Mouse (Mus musculus): ENCODE measurements around the gene Nek8. TPM values are rescaled to one million over a fixed set of nuclear protein-coding genes. Genes with fewer than 3 reads are reported as not detected.

The Nek8 gene
- 12.0 and 17.9 TPM in 2 replicates for polyA plus RNA-seq (2011; ENCODE audit: insufficient read length, low read depth, missing spikeins)

DNA sequence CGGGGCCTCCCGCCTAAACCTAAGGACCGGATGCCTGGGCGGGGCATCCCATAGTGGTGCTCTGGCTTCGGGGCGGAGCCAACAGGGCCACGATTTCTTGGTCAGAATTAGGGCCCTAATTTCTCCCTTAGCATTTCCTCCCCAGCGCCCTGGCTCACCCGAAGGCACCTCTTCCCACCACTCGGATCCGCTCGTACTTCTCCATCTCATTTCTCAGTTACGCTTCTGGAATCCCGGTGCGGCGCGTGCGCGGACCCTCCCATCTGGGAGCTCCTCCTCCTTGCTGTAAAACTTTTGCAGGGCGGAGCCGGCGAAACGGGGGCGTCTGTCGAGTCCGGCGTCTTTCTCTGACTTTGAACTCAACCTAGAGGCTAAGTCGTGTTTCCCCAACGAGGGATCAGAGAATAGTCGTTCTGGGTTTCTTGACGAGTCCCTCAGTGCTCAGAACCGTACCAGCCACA, at the start of gene Nek8, which contains the start of gene Tlcd1:
Gene Nek8 (minus strand): TSS at position 274 of the 461 bp plus-strand sequence.
Gene Tlcd1 (plus strand): TSS at position 310 of the 461 bp plus-strand sequence.
- Histone ChIP-seq H3K4me1 (ENCODE audit: control insufficient read depth, insufficient read depth, low read length) (peaks cover 5% of the 10 kb centered on the region), H3K27ac (ENCODE audit: insufficient read depth, low read length) (peak within 1 kb of the TSS; percentile 98), H3K4me3 (ENCODE audit: insufficient read depth, low read length) (peak within 1 kb of the TSS; percentile 59)
- TF ChIP-seq CTCF (IDR thresholded peaks at IDR 0.05; ENCODE audit: borderline replicate concordance, insufficient read depth, low read length) (no peak), POLR2A (IDR thresholded peaks at IDR 0.05; ENCODE audit: low read depth, low read length) (peak; percentile 64)

GRCm38 (mm10) chr11:78223586-78223985, 47.1 kb upstream of the Nek8 start:
- H3K4me3 ChIP-seq (ENCODE audit: insufficient read depth, low read length): no peak overlapping the region
- no peaks in the 10 kb centered on the region for H3K4me1 ChIP-seq (ENCODE audit: control insufficient read depth, insufficient read depth, low read length)
- TF ChIP-seq CTCF (IDR thresholded peaks at IDR 0.05; ENCODE audit: borderline replicate concordance, insufficient read depth, low read length): no peak
- no peak overlapping the region for H3K27ac ChIP-seq (ENCODE audit: insufficient read depth, low read length)

- H3K4me3 ChIP-seq (ENCODE audit: insufficient read depth, low read length): no peak overlapping the region
- H3K4me1 ChIP-seq (ENCODE audit: control insufficient read depth, insufficient read depth, low read length): no peaks in the 10 kb centered on the region
- TF ChIP-seq POLR2A (IDR thresholded peaks at IDR 0.05; ENCODE audit: low read depth, low read length): no peak
- TF ChIP-seq CTCF (IDR thresholded peaks at IDR 0.05; ENCODE audit: borderline replicate concordance, insufficient read depth, low read length): no peak
- no peak overlapping the region for H3K27ac ChIP-seq (ENCODE audit: insufficient read depth, low read length)
These were observed 39.3 kb upstream of the Nek8 start for GRCm38 (mm10) chr11:78215709-78216317.

DNA sequence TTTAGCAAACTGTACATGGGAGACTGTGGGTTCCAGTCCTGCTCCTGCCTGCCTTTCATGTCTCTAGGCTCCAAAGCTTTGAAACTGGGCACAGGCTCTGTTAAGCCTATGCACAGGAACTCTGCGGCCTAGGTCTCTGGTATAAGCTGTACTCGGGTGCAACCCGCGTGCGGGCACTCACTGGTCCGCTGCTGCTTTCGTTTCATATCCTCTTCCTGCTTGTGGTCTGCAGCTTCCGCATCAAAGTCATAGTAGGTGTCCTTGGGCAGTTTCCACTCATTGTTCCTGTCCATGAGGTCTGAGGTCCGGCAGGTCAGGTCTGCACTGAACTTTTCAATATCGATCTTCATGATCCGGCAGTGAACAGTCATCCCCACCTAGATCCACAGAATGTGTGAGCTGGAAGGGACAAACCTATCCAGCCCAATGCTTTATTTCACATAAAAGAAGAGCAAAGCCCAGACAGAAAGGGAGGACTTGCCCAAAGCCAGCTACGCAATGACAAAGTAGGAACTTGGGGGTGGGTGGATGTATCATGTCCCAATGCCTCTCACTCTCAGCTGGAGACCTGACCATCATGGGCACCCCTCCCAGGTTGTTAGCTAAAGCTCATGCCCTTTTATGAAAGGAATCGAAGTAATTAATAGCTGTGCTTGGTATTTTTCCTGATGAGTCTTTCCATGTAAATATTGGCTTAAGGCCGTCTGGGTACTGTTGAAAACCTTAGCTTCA, 36.8 kb upstream of the Nek8 start:
- TF ChIP-seq POLR2A (IDR thresholded peaks at IDR 0.05; ENCODE audit: low read depth, low read length) (no peak), CTCF (IDR thresholded peaks at IDR 0.05; ENCODE audit: borderline replicate concordance, insufficient read depth, low read length) (no peak)
- Histone ChIP-seq H3K4me3 (ENCODE audit: insufficient read depth, low read length) (no peak overlapping the region), H3K27ac (ENCODE audit: insufficient read depth, low read length) (no peak overlapping the region)

DNA sequence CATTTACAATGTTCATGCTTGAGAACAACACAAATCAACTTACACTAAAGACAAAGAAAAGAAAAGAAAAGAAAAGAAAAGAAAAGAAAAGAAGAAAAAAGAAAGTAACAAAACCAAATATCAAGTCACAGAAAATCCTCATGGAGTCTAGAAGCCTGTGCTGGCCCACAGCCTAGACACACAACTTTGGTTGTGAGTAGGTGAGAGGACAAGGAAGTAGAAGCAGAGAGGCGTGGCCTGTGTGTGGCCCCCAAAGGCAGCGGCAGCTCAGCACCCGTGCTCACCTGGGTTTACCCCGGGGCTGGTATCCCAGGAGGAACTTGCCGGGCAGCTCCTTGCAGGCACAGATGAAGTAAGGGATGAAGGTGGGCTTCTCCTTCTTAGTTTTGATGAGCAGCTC, 35.0 kb upstream of the Nek8 start:
- TF ChIP-seq CTCF (IDR thresholded peaks at IDR 0.05; ENCODE audit: borderline replicate concordance, insufficient read depth, low read length): no peak
- TF ChIP-seq POLR2A (IDR thresholded peaks at IDR 0.05; ENCODE audit: low read depth, low read length): no peak
- H3K4me3 ChIP-seq (ENCODE audit: insufficient read depth, low read length): no peak overlapping the region
- no peaks in the 10 kb centered on the region for H3K4me1 ChIP-seq (ENCODE audit: control insufficient read depth, insufficient read depth, low read length)
- no peak overlapping the region for H3K27ac ChIP-seq (ENCODE audit: insufficient read depth, low read length)

More for the DNA sequence above, 36.8 kb upstream of the Nek8 start:
- no peaks in the 10 kb centered on the region for H3K4me1 ChIP-seq (ENCODE audit: control insufficient read depth, insufficient read depth, low read length)

- Histone ChIP-seq H3K27ac (ENCODE audit: insufficient read depth, low read length) (no peak overlapping the region), H3K4me1 (ENCODE audit: control insufficient read depth, insufficient read depth, low read length) (no peaks in the 10 kb centered on the region), H3K4me3 (ENCODE audit: insufficient read depth, low read length) (no peak overlapping the region)
- TF ChIP-seq CTCF (IDR thresholded peaks at IDR 0.05; ENCODE audit: borderline replicate concordance, insufficient read depth, low read length) (no peak), POLR2A (IDR thresholded peaks at IDR 0.05; ENCODE audit: low read depth, low read length) (no peak)
These were observed 34.1 kb upstream of the Nek8 start for GRCm38 (mm10) chr11:78210615-78211014.

DNA sequence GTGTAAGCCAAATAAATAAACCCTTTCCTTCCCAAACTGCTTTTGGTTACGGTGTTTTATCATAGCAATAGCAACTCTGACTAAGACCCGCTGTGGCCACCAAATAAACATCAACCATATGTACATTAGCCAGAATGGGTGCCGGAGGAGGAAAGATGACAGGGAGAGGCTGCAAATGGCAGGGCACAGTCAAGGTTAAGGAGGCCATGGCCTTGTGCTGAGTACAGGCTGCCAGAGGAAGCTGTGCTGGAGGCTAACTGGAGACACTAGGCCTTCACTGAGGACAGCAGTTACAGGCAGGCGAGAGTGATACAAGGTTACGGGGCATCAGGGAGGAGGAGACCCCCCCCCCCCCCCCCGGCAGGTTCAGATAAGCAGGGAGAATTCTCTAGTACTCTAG, 33.4 kb upstream of the Nek8 start:
- Histone ChIP-seq H3K4me1 (ENCODE audit: control insufficient read depth, insufficient read depth, low read length) (no peaks in the 10 kb centered on the region), H3K27ac (ENCODE audit: insufficient read depth, low read length) (no peak overlapping the region)
- no peak for TF ChIP-seq POLR2A (IDR thresholded peaks at IDR 0.05; ENCODE audit: low read depth, low read length)
- no peak for TF ChIP-seq CTCF (IDR thresholded peaks at IDR 0.05; ENCODE audit: borderline replicate concordance, insufficient read depth, low read length)

GRCm38 (mm10) chr11:78207190-78207589, 30.7 kb upstream of the Nek8 start:
- Histone ChIP-seq H3K4me1 (ENCODE audit: control insufficient read depth, insufficient read depth, low read length) (no peaks in the 10 kb centered on the region), H3K27ac (ENCODE audit: insufficient read depth, low read length) (no peak overlapping the region), H3K4me3 (ENCODE audit: insufficient read depth, low read length) (no peak overlapping the region)
- TF ChIP-seq CTCF (IDR thresholded peaks at IDR 0.05; ENCODE audit: borderline replicate concordance, insufficient read depth, low read length): no peak
- TF ChIP-seq POLR2A (IDR thresholded peaks at IDR 0.05; ENCODE audit: low read depth, low read length): no peak

More for the DNA sequence above, 33.4 kb upstream of the Nek8 start:
- H3K4me3 ChIP-seq (ENCODE audit: insufficient read depth, low read length): no peak overlapping the region

GRCm38 (mm10) chr11:78205361-78206206, 29.1 kb upstream of the Nek8 start:
- Histone ChIP-seq H3K27ac (ENCODE audit: insufficient read depth, low read length) (no peak overlapping the region), H3K4me1 (ENCODE audit: control insufficient read depth, insufficient read depth, low read length) (no peaks in the 10 kb centered on the region), H3K4me3 (ENCODE audit: insufficient read depth, low read length) (no peak overlapping the region)
- TF ChIP-seq POLR2A (IDR thresholded peaks at IDR 0.05; ENCODE audit: low read depth, low read length): no peak

All from embryonic fibroblast, embryonic 13.5 days (primary cell).